In the genomic region with DNA sequence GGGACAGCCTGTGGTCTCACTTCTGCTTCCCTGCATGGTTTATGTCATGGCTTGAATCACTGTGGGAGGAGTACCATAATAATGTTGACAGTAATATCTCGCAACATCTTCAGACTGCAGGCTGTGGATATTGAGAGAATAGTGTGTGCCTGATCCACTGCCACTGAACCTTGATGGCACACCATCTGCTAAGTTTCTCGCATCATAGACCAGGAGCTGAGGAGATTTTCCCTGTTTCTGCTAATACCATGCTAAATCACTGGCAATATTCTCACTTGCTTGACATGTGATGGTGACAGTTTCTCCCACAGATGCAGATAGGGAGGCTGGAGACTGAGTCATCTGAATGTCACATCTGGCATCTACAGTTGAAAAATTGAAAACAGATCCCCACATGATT, we compare ENCODE assay signal across 16 mouse cellular contexts.
"Had no signal": no experiment of that assay in that cellular context is flagged by ENCODE, and none has a peak within 500 bp of the region (broad histone marks: within the 10 kb centered on the region; RNA-seq: fewer than 3 reads in every experiment).

No protein-coding gene starts in this region.

- H3K4me2 ChIP-seq: limb, embryonic 12.5 days; liver, embryonic 13.5 days; lung, embryonic 15.5 days; midbrain, embryonic 11.5 days; midbrain, embryonic 15.5 days had no signal

- H3K4me1 ChIP-seq: limb, embryonic 12.5 days; liver, embryonic 13.5 days; lung, embryonic 15.5 days; megakaryocyte, embryonic 14.5 days; midbrain, embryonic 15.5 days had no signal

- H3K9me3 ChIP-seq: limb, embryonic 12.5 days; liver, embryonic 13.5 days; lung, embryonic 15.5 days; megakaryocyte, embryonic 14.5 days; midbrain, embryonic 15.5 days had no signal

- H3K36me3 ChIP-seq: limb, embryonic 12.5 days; liver, embryonic 13.5 days; lung, embryonic 15.5 days; midbrain, embryonic 15.5 days had no signal

- H3K27ac ChIP-seq: layer of hippocampus, adult 2 months; limb, embryonic 12.5 days; liver, embryonic 13.5 days; lung, embryonic 15.5 days; macrophage; midbrain, embryonic 15.5 days; stomach, postnatal 0 days had no signal

- H3K4me3 ChIP-seq: layer of hippocampus, adult 2 months; limb, embryonic 12.5 days; liver, embryonic 13.5 days; lung, embryonic 15.5 days; megakaryocyte, embryonic 14.5 days; midbrain, embryonic 15.5 days had no signal

- DNase-seq: kidney, postnatal 10 days; kidney, postnatal 4 days; liver; liver, embryonic 13.5 days; liver, postnatal 0 days; lung, postnatal 14 days; thymus, adult 18-20 months; thymus, postnatal 14 days had no signal

- H3K27me3 ChIP-seq: limb, embryonic 12.5 days; liver, embryonic 13.5 days; lung, embryonic 15.5 days; megakaryocyte, embryonic 14.5 days; midbrain, embryonic 15.5 days had no signal

- H3K9ac ChIP-seq: limb, embryonic 12.5 days; liver, embryonic 13.5 days; liver, postnatal 0 days; lung, embryonic 15.5 days; midbrain, embryonic 15.5 days had no signal

- ATAC-seq: liver, postnatal 0 days; midbrain, embryonic 15.5 days had no signal
